Mouse (Mus musculus): ENCODE data around the gene Crybg3.

Crybg3 gene

GRCm38 (mm10) chr16:59451813-59452212 lies 149.0 kb downstream of the Crybg3 start:
- no peak for DNase-seq (ENCODE audit: low spot score in 2 of 2)

- no peak for DNase-seq (ENCODE audit: low spot score in 2 of 2)
These were observed 151.7 kb downstream of the Crybg3 start for GRCm38 (mm10) chr16:59449092-59449491.

GRCm38 (mm10) chr16:59448181-59448580 lies 152.6 kb downstream of the Crybg3 start:
- DNase-seq (ENCODE audit: low spot score in 2 of 2) = no peak

GRCm38 (mm10) chr16:59444880-59445559 lies 155.8 kb downstream of the Crybg3 start:
- DNase-seq (ENCODE audit: low spot score in 2 of 2) = no peak

Measured in right cerebral cortex, postnatal 36 days (tissue).